ENCODE assay signal across 9 mouse cellular contexts in the genomic region with DNA sequence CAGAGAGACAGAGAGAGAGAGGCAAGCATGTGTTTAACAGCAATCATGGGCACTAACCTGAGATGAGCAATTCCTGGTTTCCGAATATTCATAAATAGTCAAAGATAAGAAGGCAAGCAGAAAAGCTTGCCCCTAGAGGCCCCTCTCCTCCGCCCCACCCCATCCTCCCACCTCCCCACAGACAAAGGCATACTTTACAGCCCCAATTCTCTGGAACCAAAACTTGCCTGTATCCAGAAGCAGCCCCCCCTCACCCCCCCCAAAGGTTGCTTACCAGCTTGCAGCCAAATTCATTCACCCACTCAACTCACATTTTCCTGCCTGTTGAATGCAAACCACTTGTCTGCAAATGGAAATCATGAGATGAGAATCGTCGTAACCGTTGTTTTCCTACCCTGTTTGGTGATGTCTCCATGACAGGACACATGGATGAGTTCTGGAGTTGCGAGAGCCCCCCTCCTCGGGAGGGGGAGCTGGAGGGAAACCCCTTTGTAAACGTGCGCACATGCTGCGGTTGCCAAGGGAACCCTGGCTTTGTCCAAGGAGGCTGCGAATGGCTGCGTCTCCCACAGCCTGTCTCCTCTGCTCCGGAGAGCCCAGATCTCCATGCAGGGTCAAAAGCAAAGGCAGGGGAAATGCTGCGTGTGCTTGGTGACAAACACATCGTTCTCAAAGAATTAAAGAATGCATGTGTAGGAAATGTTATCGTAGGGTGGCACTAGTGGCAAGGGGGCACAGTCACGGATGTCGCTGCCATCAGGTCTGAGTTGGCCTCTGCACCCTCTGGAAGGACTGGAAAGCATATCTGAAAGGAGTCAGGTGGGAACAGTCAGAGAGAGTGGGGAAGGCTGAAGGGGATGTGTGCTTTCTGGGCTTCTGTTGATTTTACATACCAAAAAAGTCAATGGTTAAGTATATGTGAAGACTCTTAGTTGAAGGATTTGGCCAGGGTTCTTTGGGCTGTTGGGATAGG.
DNase-seq lines count a peak whose midpoint lies in the region; ATAC-seq lines count a peak whose summit lies in the region.
"Had no signal": no experiment of that assay in that cellular context is flagged by ENCODE, and none has a peak within 500 bp of the region (broad histone marks: within the 10 kb centered on the region; RNA-seq: fewer than 3 reads in every experiment).

No protein-coding gene starts in this region.

- no peak overlapping the region for H3K9ac ChIP-seq in embryonic facial prominence, embryonic 12.5 days
- no peak overlapping the region for H3K9ac ChIP-seq in kidney, embryonic 14.5 days (ENCODE audit: low read depth, low read length)

- peak overlapping the region; percentile 23 for H3K4me2 ChIP-seq in embryonic facial prominence, embryonic 12.5 days (replicated peaks)
- no peak overlapping the region for H3K4me2 ChIP-seq in kidney, embryonic 14.5 days (replicated peaks; ENCODE audit: low read depth, low read length)

- intact Hi-C loops in left cerebral cortex, postnatal 14 days (cut with DNase I), result no loop called here

- no peaks in the 10 kb centered on the region for H3K27me3 ChIP-seq in embryonic facial prominence, embryonic 12.5 days
- H3K27me3 ChIP-seq in kidney, embryonic 14.5 days (ENCODE audit: control insufficient read depth, insufficient read depth, low read length), result 0 out of 2 replicates have a peak, but pooled peaks cover 3% of the 10 kb centered on the region
- H3K27me3 ChIP-seq: megakaryocyte, embryonic 14.5 days had no signal

- WGBS in embryonic facial prominence, embryonic 12.5 days, result 51% methylated on average over 18 of the region's 18 CpGs
- WGBS in kidney, embryonic 14.5 days, result 51% methylated on average over 18 of the region's 18 CpGs

- 0 out of 2 replicates have a peak, but pooled peaks have one; percentile 35 for ATAC-seq in embryonic facial prominence, embryonic 12.5 days (ENCODE audit: insufficient number of reproducible peaks, insufficient read depth, low FRiP score, low TSS enrichment)
- ATAC-seq in kidney, embryonic 14.5 days (ENCODE audit: low FRiP score, low TSS enrichment), result no peak

- DNase-seq in layer of hippocampus, postnatal 36 days, result peak; percentile 6 to 8
- DNase-seq in layer of hippocampus, postnatal 25 days (ENCODE audit: extremely low spot score in 1 of 2, low spot score in 1 of 2), result no peak
- DNase-seq in left cerebral cortex, postnatal 14 days (ENCODE audit: low spot score in 2 of 2), result peak; percentile 36 to 40
- peak; percentile 64 for DNase-seq in retina, embryonic 14.5 days (ENCODE audit: low spot score)
- DNase-seq in cerebellum, adult 9-11 months, result no peak
- DNase-seq in kidney, postnatal 25 days, result no peak

- H3K36me3 ChIP-seq in embryonic facial prominence, embryonic 12.5 days, result no peaks in the 10 kb centered on the region
- H3K36me3 ChIP-seq in kidney, embryonic 14.5 days (ENCODE audit: control insufficient read depth, insufficient read depth, low read length), result no peaks in the 10 kb centered on the region

- H3K4me1 ChIP-seq in embryonic facial prominence, embryonic 12.5 days, result peaks cover 4% of the 10 kb centered on the region; the same call in 1 of the 2 replicates
- H3K4me1 ChIP-seq in kidney, embryonic 14.5 days (ENCODE audit: control insufficient read depth, insufficient read depth, low read length), result no peaks in the 10 kb centered on the region
- H3K4me1 ChIP-seq: megakaryocyte, embryonic 14.5 days had no signal

- no peak overlapping the region for H3K4me3 ChIP-seq in embryonic facial prominence, embryonic 12.5 days
- H3K4me3 ChIP-seq in kidney, embryonic 14.5 days (ENCODE audit: low read length), result no peak overlapping the region
- H3K4me3 ChIP-seq: megakaryocyte, embryonic 14.5 days had no signal

- H3K9me3 ChIP-seq in embryonic facial prominence, embryonic 12.5 days, result no peaks in the 10 kb centered on the region
- H3K9me3 ChIP-seq in kidney, embryonic 14.5 days (ENCODE audit: control insufficient read depth, low read length), result no peaks in the 10 kb centered on the region

- no peak overlapping the region for H3K27ac ChIP-seq in embryonic facial prominence, embryonic 12.5 days
- H3K27ac ChIP-seq in kidney, embryonic 14.5 days (ENCODE audit: low read depth, low read length), result no peak overlapping the region

Comparison
In these comparisons a context has a peak if more than half of its experiments do, and no peak if none do; other contexts are left out.
1. DNase-seq: peak in layer of hippocampus, postnatal 36 days (2 of 2), left cerebral cortex, postnatal 14 days (2 of 2) and retina, embryonic 14.5 days (single experiment); none in layer of hippocampus, postnatal 25 days (0 of 2), cerebellum, adult 9-11 months (single experiment) and kidney, postnatal 25 days (0 of 2).